Mouse (Mus musculus): ENCODE data around the gene Nlgn1. TPM values are rescaled to one million over a fixed set of nuclear protein-coding genes. Genes with fewer than 3 reads are reported as not detected.
A peak's percentile ranks its signal among the peaks of the same experiment; 100 is the strongest.

Gene Nlgn1
- polyA plus RNA-seq, 1 experiment from 2014 or later, result 0.48 TPM

GRCm38 (mm10) chr3:25897456-25897855, 434.8 kb downstream of the Nlgn1 start:
- Histone ChIP-seq H3K27ac (replicated peaks; ENCODE audit: low read depth, low read length) (no peak overlapping the region), H3K36me3 (ENCODE audit: control insufficient read depth, insufficient read depth, low read length) (no peaks in the 10 kb centered on the region), H3K27me3 (ENCODE audit: control insufficient read depth, insufficient read depth, low read length) (no peaks in the 10 kb centered on the region), H3K4me1 (ENCODE audit: control insufficient read depth, insufficient read depth, low read length) (no peaks in the 10 kb centered on the region), H3K9ac (ENCODE audit: low read length) (no peak overlapping the region), H3K9me3 (ENCODE audit: control insufficient read depth, low read length) (no peaks in the 10 kb centered on the region; the same call in 1 of the 2 replicates), H3K4me3 (ENCODE audit: low read depth, low read length) (no peak overlapping the region), H3K4me2 (ENCODE audit: low read depth, severe bottlenecking) (no peak overlapping the region)
- DNase-seq (ENCODE audit: low spot score), result no peak
- ATAC-seq (ENCODE audit: insufficient number of reproducible peaks, low FRiP score, low TSS enrichment, low read depth), result no peak

DNA sequence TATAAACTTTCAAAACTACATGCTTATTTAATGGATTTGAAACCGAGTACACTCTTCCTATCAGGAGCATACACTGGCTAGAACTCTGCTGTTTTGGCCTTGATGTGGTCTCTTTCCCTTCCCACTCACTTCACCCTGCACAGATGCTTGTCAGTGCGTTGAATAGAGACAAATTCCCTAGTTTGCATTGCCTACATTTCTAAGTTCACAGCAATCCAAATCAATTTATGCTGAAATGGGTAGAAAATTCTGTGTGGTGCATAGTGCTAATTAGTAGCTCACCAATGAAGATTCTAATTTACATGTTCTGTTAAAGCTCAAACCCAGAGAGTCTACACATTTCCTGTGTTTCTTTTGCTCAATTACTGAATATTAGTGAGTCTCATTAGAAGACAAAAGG, 447.5 kb downstream of the Nlgn1 start:
- H3K4me1 ChIP-seq (ENCODE audit: control insufficient read depth, insufficient read depth, low read length), result no peaks in the 10 kb centered on the region
- no peak for DNase-seq (ENCODE audit: low spot score)
- no peak overlapping the region for H3K4me3 ChIP-seq (ENCODE audit: low read depth, low read length)
- H3K27me3 ChIP-seq (ENCODE audit: control insufficient read depth, insufficient read depth, low read length), result no peaks in the 10 kb centered on the region
- WGBS, result 74% methylated on average over 2 of the region's 2 CpGs
- no peak overlapping the region for H3K4me2 ChIP-seq (ENCODE audit: low read depth, severe bottlenecking)
- no peak for ATAC-seq (ENCODE audit: insufficient number of reproducible peaks, low FRiP score, low TSS enrichment, low read depth)
- no peak overlapping the region for H3K27ac ChIP-seq (replicated peaks; ENCODE audit: low read depth, low read length)
- H3K36me3 ChIP-seq (ENCODE audit: control insufficient read depth, insufficient read depth, low read length), result no peaks in the 10 kb centered on the region
- no peak overlapping the region for H3K9ac ChIP-seq (ENCODE audit: low read length)
- H3K9me3 ChIP-seq (ENCODE audit: control insufficient read depth, low read length), result no peaks in the 10 kb centered on the region

- Histone ChIP-seq H3K4me3 (ENCODE audit: low read depth, low read length) (no peak overlapping the region), H3K27me3 (ENCODE audit: control insufficient read depth, insufficient read depth, low read length) (no peaks in the 10 kb centered on the region), H3K9ac (ENCODE audit: low read length) (no peak overlapping the region), H3K4me2 (ENCODE audit: low read depth, severe bottlenecking) (no peak overlapping the region), H3K27ac (replicated peaks; ENCODE audit: low read depth, low read length) (no peak overlapping the region), H3K4me1 (ENCODE audit: control insufficient read depth, insufficient read depth, low read length) (no peaks in the 10 kb centered on the region), H3K36me3 (ENCODE audit: control insufficient read depth, insufficient read depth, low read length) (no peaks in the 10 kb centered on the region), H3K9me3 (ENCODE audit: control insufficient read depth, low read length) (no peaks in the 10 kb centered on the region)
- ATAC-seq (ENCODE audit: insufficient number of reproducible peaks, low FRiP score, low TSS enrichment, low read depth) (no peak), DNase-seq (ENCODE audit: low spot score) (no peak)
These were observed 463.1 kb downstream of the Nlgn1 start for GRCm38 (mm10) chr3:25869161-25869560.

- Histone ChIP-seq H3K27ac (replicated peaks; ENCODE audit: low read depth, low read length) (no peak overlapping the region), H3K9ac (ENCODE audit: low read length) (no peak overlapping the region), H3K4me2 (ENCODE audit: low read depth, severe bottlenecking) (no peak overlapping the region), H3K4me1 (ENCODE audit: control insufficient read depth, insufficient read depth, low read length) (no peaks in the 10 kb centered on the region), H3K27me3 (ENCODE audit: control insufficient read depth, insufficient read depth, low read length) (no peaks in the 10 kb centered on the region), H3K9me3 (ENCODE audit: control insufficient read depth, low read length) (no peaks in the 10 kb centered on the region), H3K4me3 (ENCODE audit: low read depth, low read length) (no peak overlapping the region), H3K36me3 (ENCODE audit: control insufficient read depth, insufficient read depth, low read length) (no peaks in the 10 kb centered on the region)
- DNase-seq (ENCODE audit: low spot score) (no peak), ATAC-seq (ENCODE audit: insufficient number of reproducible peaks, low FRiP score, low TSS enrichment, low read depth) (no peak)
These were observed 473.9 kb downstream of the Nlgn1 start for GRCm38 (mm10) chr3:25858384-25858783.

DNA sequence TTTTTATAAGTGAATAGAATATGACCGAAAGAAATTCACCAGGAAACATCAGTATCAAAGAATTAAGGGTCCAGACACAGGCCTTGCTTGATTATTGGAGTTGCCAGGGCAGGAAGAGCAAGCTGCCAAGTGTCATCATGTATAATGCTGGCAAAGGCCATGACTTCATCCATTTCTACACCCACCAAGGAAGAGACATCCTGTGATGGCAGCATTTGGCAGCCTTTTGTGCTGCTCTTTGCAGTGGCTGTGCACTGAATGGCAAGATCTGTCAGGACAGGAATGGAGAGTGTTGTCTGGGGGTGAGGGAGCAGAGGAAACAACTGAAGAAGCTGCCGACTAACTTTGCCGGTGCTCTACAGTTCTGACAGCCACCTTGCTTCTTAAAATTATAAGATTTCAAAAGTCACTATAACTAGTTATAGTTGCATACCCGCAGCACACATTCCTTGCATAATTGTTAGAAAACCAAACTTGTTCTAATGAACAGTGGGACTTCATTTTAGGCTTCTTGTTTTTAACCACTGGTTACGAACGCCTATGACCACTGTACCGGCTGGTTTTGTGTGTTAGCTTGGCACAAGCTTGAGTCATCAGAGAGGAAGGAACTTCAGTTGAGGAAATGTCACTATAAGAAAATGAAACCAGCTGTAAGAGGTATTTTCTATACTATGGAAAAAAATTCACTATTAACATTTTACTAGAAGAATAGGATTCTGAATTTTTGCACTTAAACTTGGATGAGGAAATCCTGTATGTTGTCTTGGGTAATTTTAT, 487.4 kb downstream of the Nlgn1 start:
- H3K9me3 ChIP-seq (ENCODE audit: control insufficient read depth, low read length), result no peaks in the 10 kb centered on the region
- H3K9ac ChIP-seq (ENCODE audit: low read length), result no peak overlapping the region
- no peaks in the 10 kb centered on the region for H3K27me3 ChIP-seq (ENCODE audit: control insufficient read depth, insufficient read depth, low read length)
- no peaks in the 10 kb centered on the region for H3K4me1 ChIP-seq (ENCODE audit: control insufficient read depth, insufficient read depth, low read length)
- no peak for ATAC-seq (ENCODE audit: insufficient number of reproducible peaks, low FRiP score, low TSS enrichment, low read depth)
- no peak for DNase-seq (ENCODE audit: low spot score)
- H3K36me3 ChIP-seq (ENCODE audit: control insufficient read depth, insufficient read depth, low read length), result no peaks in the 10 kb centered on the region
- no peak overlapping the region for H3K4me3 ChIP-seq (ENCODE audit: low read depth, low read length)
- 88% methylated on average over 7 of the region's 7 CpGs for WGBS
- H3K27ac ChIP-seq (replicated peaks; ENCODE audit: low read depth, low read length), result no peak overlapping the region
- no peak overlapping the region for H3K4me2 ChIP-seq (ENCODE audit: low read depth, severe bottlenecking)

DNA sequence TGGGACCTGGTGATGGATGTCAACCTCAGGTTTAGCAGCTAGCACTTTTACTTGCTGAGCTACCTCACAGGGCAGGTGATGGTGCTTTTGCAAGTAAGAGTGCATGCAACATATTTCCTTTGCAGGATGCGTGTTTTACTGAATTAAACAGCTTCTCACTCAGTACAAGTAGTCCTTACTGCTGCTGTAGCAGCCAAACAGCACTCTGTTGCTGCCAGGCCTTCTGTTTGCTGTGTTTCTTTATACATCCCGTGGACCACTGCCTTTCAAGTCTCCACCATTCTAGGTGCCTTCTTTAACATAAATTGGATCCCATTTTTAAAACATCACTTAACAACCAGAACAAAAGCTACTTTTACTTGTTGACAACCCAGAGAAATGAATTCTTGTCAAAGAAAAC, 502.0 kb downstream of the Nlgn1 start:
- WGBS, result 85% methylated on average over 2 of the region's 2 CpGs

GRCm38 (mm10) chr3:25813368-25813767, 518.9 kb downstream of the Nlgn1 start:
- no peaks in the 10 kb centered on the region for H3K4me1 ChIP-seq (ENCODE audit: control insufficient read depth, insufficient read depth, low read length)
- 91% methylated on average over 3 of the region's 3 CpGs for WGBS
- no peaks in the 10 kb centered on the region for H3K9me3 ChIP-seq (ENCODE audit: control insufficient read depth, low read length)
- no peak overlapping the region for H3K9ac ChIP-seq (ENCODE audit: low read length)
- no peak overlapping the region for H3K27ac ChIP-seq (replicated peaks; ENCODE audit: low read depth, low read length)
- H3K4me3 ChIP-seq (ENCODE audit: low read depth, low read length), result no peak overlapping the region
- DNase-seq (ENCODE audit: low spot score) (no peak), ATAC-seq (ENCODE audit: insufficient number of reproducible peaks, low FRiP score, low TSS enrichment, low read depth) (no peak)
- no peak overlapping the region for H3K4me2 ChIP-seq (ENCODE audit: low read depth, severe bottlenecking)
- H3K27me3 ChIP-seq (ENCODE audit: control insufficient read depth, insufficient read depth, low read length), result no peaks in the 10 kb centered on the region
- no peaks in the 10 kb centered on the region for H3K36me3 ChIP-seq (ENCODE audit: control insufficient read depth, insufficient read depth, low read length)

More for the DNA sequence above, 502.0 kb downstream of the Nlgn1 start:
- Histone ChIP-seq H3K27ac (replicated peaks; ENCODE audit: low read depth, low read length) (no peak overlapping the region), H3K36me3 (ENCODE audit: control insufficient read depth, insufficient read depth, low read length) (no peaks in the 10 kb centered on the region), H3K4me3 (ENCODE audit: low read depth, low read length) (no peak overlapping the region), H3K9me3 (ENCODE audit: control insufficient read depth, low read length) (no peaks in the 10 kb centered on the region), H3K27me3 (ENCODE audit: control insufficient read depth, insufficient read depth, low read length) (no peaks in the 10 kb centered on the region), H3K4me2 (ENCODE audit: low read depth, severe bottlenecking) (no peak overlapping the region), H3K4me1 (ENCODE audit: control insufficient read depth, insufficient read depth, low read length) (no peaks in the 10 kb centered on the region), H3K9ac (ENCODE audit: low read length) (no peak overlapping the region)
- DNase-seq (ENCODE audit: low spot score) (no peak), ATAC-seq (ENCODE audit: insufficient number of reproducible peaks, low FRiP score, low TSS enrichment, low read depth) (no peak)

DNA sequence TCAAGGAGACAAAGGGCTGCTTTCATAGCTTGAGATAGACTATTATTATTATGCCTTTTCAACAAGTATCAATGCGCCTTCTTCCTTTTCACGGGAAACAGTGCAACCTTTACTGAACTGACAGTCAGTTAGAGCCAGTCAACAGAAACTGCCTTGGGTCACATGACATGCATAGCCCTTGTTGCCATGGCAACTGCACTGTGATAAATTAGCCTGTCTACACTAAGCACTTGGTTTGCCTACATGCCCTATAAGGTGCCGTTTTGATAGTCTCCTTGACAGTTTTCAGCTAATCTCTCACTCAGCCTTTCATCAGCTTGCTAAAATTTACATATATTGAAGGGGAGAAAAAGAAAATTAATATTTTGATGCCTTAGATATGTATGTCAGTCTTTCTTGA, 524.7 kb downstream of the Nlgn1 start:
- Histone ChIP-seq H3K4me2 (ENCODE audit: low read depth, severe bottlenecking) (no peak overlapping the region), H3K9ac (ENCODE audit: low read length) (no peak overlapping the region), H3K9me3 (ENCODE audit: control insufficient read depth, low read length) (no peaks in the 10 kb centered on the region), H3K36me3 (ENCODE audit: control insufficient read depth, insufficient read depth, low read length) (no peaks in the 10 kb centered on the region), H3K27ac (replicated peaks; ENCODE audit: low read depth, low read length) (no peak overlapping the region), H3K4me1 (ENCODE audit: control insufficient read depth, insufficient read depth, low read length) (no peaks in the 10 kb centered on the region), H3K27me3 (ENCODE audit: control insufficient read depth, insufficient read depth, low read length) (no peaks in the 10 kb centered on the region), H3K4me3 (ENCODE audit: low read depth, low read length) (no peak overlapping the region)
- DNase-seq (ENCODE audit: low spot score) (peak; percentile 69), ATAC-seq (ENCODE audit: insufficient number of reproducible peaks, low FRiP score, low TSS enrichment, low read depth) (peak; percentile 84)
- 47% methylated on average over 3 of the region's 3 CpGs for WGBS

- ATAC-seq (ENCODE audit: insufficient number of reproducible peaks, low FRiP score, low TSS enrichment, low read depth), result no peak
- 79% methylated on average over 2 of the region's 2 CpGs for WGBS
- H3K4me2 ChIP-seq (ENCODE audit: low read depth, severe bottlenecking), result no peak overlapping the region
- H3K27me3 ChIP-seq (ENCODE audit: control insufficient read depth, insufficient read depth, low read length), result no peaks in the 10 kb centered on the region
- no peak overlapping the region for H3K4me3 ChIP-seq (ENCODE audit: low read depth, low read length)
- no peak overlapping the region for H3K9ac ChIP-seq (ENCODE audit: low read length)
- H3K27ac ChIP-seq (replicated peaks; ENCODE audit: low read depth, low read length), result no peak overlapping the region
- H3K4me1 ChIP-seq (ENCODE audit: control insufficient read depth, insufficient read depth, low read length), result no peaks in the 10 kb centered on the region
- H3K36me3 ChIP-seq (ENCODE audit: control insufficient read depth, insufficient read depth, low read length), result no peaks in the 10 kb centered on the region
- DNase-seq (ENCODE audit: low spot score), result no peak
- H3K9me3 ChIP-seq (ENCODE audit: control insufficient read depth, low read length), result no peaks in the 10 kb centered on the region
These were observed 550.6 kb downstream of the Nlgn1 start for GRCm38 (mm10) chr3:25781651-25782050.

Data from limb, embryonic 11.5 days (tissue).